Mouse (Mus musculus) liver, embryonic 12.5 days (tissue): ENCODE measurements around the gene Slc2a13. TPM values are rescaled to one million over a fixed set of nuclear protein-coding genes. Genes with fewer than 3 reads are reported as not detected.

Experiments used
- ATAC-seq: fragments of 200-750 bp; cut with Nextera tagmentation; 2 replicates; pipeline ENCODE4 v1.8.0; 2017; ENCODE audit warnings: moderate number of reproducible peaks, mild to moderate bottlenecking, moderate library complexity
- H3K27ac ChIP-seq: fragments of 300-500 bp; sonication (generic); 2 replicates; pipeline ENCODE4 v1.5.1; 2016; ENCODE audit warnings: mild to moderate bottlenecking
- H3K27me3 ChIP-seq: fragments of 300-500 bp; sonication (generic); replicated peaks from 2 replicates; pipeline ENCODE4 v1.6.1; 2016; ENCODE audit warnings: mild to moderate bottlenecking, moderate library complexity
- H3K36me3 ChIP-seq: fragments of 300-500 bp; sonication (generic); 2 replicates; pipeline ENCODE4 v1.6.1; 2016; ENCODE audit warnings: mild to moderate bottlenecking, moderate library complexity
- H3K4me1 ChIP-seq: fragments of 300-500 bp; sonication (generic); 2 replicates; pipeline ENCODE4 v1.6.1; 2016
- H3K4me2 ChIP-seq: fragments of 300-500 bp; sonication (generic); 2 replicates; pipeline ENCODE4 v1.6.1; 2016; ENCODE audit warnings: mild to moderate bottlenecking, moderate library complexity
- H3K4me3 ChIP-seq: fragments of 300-500 bp; sonication (generic); 2 replicates; pipeline ENCODE4 v1.5.1; 2016; ENCODE audit warnings: mild to moderate bottlenecking, moderate library complexity
- H3K9ac ChIP-seq: fragments of 300-500 bp; sonication (generic); 2 replicates; pipeline ENCODE4 v1.6.1; 2016; ENCODE audit warnings: mild to moderate bottlenecking, moderate library complexity
- H3K9me3 ChIP-seq: fragments of 300-500 bp; sonication (generic); replicated peaks from 2 replicates; pipeline ENCODE4 v1.6.1; 2016; ENCODE audit warnings: mild to moderate bottlenecking, moderate library complexity
- WGBS: fragments of 180-500 bp; shearing (Covaris S2); methylation state at CpG from one replicate; pipeline ENCODE4 v1.1.7; 2016; ENCODE audit not compliant: insufficient replicate concordance; 5-methylcytosine and 5-hydroxymethylcytosine counted together
- polyA plus RNA-seq: library from polyadenylated mRNA; unstranded; fragments of >200 nt; fragmentation: Nextera tagmentation; extraction: Ambion mirVana; gene quantifications from 2 replicates; pipeline ENCODE4 v1.2.1, GENCODE M21; 2016

The Slc2a13 gene
- polyA plus RNA-seq, result 0.33 and 0.35 TPM in 2 replicates

DNA sequence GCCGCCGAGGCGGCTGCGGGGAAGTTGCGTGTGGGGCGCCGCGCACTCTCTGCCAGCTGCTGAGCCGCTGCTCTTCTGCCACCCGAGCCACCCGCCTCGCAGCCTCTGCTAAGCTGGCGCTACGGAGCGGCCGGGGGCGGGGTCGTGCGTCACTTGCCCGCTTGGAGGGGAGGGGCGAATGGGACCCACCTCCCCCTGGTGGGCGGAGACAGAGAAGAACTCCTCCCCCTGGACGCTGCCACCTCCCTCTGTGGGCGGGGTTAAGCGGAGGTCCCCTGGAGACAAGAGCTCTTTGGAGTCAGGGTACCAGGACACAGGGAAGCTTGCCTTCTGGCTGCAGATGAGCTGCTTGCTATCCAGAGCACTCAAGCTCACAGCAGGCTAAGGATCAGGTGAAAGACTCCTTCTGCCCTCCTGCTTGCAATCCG, at the start of gene Slc2a13:
Gene Slc2a13 (minus strand): TSS at position 151 of the 428 bp plus-strand sequence.
- peak within 1 kb of the TSS; percentile 77 for H3K4me2 ChIP-seq
- H3K36me3 ChIP-seq, result no peaks in the 10 kb centered on the region
- peak within 1 kb of the TSS; percentile 59 for H3K4me3 ChIP-seq
- no peaks in the 10 kb centered on the region for H3K9me3 ChIP-seq
- H3K4me1 ChIP-seq, result peaks cover 18% of the 10 kb centered on the region; the same call in 1 of the 2 replicates
- peak; percentile 81 for ATAC-seq
- H3K27me3 ChIP-seq, result peaks cover 44% of the 10 kb centered on the region
- no peak within 1 kb of the TSS for H3K27ac ChIP-seq
- under 1% methylated on average over 26 of the region's 26 CpGs for WGBS
- 0 out of 2 replicates have a peak within 1 kb of the TSS, but pooled peaks have one; percentile 12 for H3K9ac ChIP-seq

DNA sequence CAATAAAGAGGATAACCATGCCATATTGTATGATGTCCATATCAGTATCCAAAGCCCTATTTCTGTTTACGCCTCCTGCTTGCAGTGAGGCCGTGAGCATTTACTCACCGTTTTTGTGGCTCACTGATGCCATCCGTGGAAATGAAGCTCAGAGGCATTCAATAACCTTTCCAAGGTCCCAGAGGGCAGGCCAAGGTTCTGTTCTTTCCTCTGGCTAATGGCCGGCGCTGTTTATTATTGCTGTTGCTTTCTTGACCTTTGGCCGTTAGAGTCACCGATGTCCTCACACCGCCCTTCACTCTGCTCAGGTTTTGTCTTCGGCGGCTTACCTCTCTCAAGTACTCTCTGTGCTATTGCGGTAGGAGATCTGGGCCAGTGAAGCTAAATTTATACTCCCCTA, 43.0 kb upstream of the Slc2a13 start:
- Histone ChIP-seq H3K9ac (no peak overlapping the region), H3K9me3 (no peaks in the 10 kb centered on the region), H3K4me3 (no peak overlapping the region), H3K27me3 (no peaks in the 10 kb centered on the region), H3K36me3 (no peaks in the 10 kb centered on the region), H3K4me2 (no peak overlapping the region), H3K27ac (no peak overlapping the region), H3K4me1 (no peaks in the 10 kb centered on the region)
- 81% methylated on average over 12 of the region's 12 CpGs for WGBS
- ATAC-seq, result no peak

DNA sequence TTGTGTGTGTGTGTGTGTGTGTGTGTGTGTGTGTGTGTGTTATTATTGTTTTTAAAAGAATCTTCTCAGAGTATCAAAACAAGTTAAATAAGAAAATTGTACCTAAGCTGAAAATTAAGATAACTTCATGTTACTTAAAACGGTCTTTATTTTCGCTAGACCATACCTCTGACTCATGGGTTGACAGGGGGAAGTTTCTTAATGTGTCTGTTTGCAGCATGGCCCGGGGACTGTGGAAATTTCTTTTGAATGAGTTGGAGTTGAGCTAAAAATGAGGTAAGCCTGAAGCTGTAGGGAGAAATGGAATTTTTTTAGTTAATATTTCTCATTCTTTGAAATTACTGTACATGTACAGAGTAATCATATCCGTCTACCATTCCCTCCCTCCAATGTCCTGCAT, 42.5 kb upstream of the Slc2a13 start:
- Histone ChIP-seq H3K27me3 (no peaks in the 10 kb centered on the region), H3K4me1 (no peaks in the 10 kb centered on the region), H3K9ac (no peak overlapping the region), H3K36me3 (no peaks in the 10 kb centered on the region), H3K4me3 (no peak overlapping the region), H3K27ac (no peak overlapping the region), H3K4me2 (no peak overlapping the region), H3K9me3 (no peaks in the 10 kb centered on the region)
- WGBS, result 75% methylated on average over 4 of the region's 4 CpGs
- no peak for ATAC-seq

DNA sequence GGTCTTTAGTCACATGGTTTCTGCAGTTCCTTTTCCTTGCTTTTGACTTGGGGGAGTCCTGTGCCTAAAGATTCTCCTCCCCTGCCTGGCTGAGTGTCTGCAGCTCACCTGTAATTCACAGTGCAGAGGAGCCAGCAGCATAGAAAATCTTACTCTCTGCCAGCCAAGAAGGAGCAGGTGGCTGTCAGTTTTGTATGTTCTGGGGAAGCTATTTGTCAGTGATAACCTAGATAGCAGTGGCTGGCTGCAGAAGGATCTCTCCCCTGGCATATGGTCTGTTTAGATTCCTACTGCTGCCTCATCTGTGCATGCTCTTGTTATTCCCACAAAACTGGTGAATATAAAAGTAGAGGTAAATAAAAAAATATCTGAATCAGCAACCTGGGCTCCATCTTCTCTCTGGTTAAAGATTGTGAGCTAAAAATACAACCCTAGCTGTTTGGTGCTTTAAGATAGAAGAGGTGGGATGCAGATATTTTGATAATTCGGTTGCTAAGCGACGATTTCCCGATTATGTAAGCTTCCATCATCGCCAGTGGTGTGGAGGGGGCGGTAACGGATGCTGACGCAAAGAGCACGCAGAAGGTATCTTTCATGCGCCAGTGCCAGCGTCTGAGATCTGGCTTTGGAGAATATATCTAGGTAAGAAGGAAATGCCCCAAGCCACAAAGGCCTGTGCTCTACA, 41.1 kb upstream of the Slc2a13 start:
- H3K36me3 ChIP-seq, result no peaks in the 10 kb centered on the region
- no peak overlapping the region for H3K9ac ChIP-seq
- H3K4me3 ChIP-seq, result no peak overlapping the region
- no peak for ATAC-seq
- no peaks in the 10 kb centered on the region for H3K4me1 ChIP-seq
- H3K27me3 ChIP-seq, result no peaks in the 10 kb centered on the region
- no peak overlapping the region for H3K27ac ChIP-seq
- H3K9me3 ChIP-seq, result no peaks in the 10 kb centered on the region
- no peak overlapping the region for H3K4me2 ChIP-seq
- 83% methylated on average over 11 of the region's 11 CpGs for WGBS

DNA sequence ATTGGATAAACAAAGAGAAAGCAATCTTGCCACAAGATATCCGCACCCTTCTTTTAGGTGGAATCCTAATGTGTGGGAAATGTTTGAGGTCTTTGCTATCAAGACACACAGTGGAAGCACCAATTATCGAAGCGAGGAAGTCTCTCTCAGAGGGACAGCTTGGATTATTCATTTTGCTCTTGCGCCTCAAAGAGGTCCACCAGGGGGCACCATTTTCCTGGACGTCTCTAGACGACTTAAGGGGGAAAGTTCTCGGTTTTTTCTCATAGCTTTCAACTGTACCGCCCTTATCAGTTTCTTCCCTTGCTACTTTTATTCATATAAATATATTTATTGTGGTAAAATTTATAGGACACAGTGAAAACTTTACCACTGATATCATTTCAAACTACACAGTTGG, 36.7 kb upstream of the Slc2a13 start:
- no peak overlapping the region for H3K4me3 ChIP-seq
- no peak overlapping the region for H3K4me2 ChIP-seq
- no peaks in the 10 kb centered on the region for H3K9me3 ChIP-seq
- no peak overlapping the region for H3K27ac ChIP-seq
- 20% methylated on average over 8 of the region's 8 CpGs for WGBS
- H3K4me1 ChIP-seq, result no peaks in the 10 kb centered on the region
- no peaks in the 10 kb centered on the region for H3K36me3 ChIP-seq
- no peak overlapping the region for H3K9ac ChIP-seq
- no peak for ATAC-seq
- no peaks in the 10 kb centered on the region for H3K27me3 ChIP-seq

DNA sequence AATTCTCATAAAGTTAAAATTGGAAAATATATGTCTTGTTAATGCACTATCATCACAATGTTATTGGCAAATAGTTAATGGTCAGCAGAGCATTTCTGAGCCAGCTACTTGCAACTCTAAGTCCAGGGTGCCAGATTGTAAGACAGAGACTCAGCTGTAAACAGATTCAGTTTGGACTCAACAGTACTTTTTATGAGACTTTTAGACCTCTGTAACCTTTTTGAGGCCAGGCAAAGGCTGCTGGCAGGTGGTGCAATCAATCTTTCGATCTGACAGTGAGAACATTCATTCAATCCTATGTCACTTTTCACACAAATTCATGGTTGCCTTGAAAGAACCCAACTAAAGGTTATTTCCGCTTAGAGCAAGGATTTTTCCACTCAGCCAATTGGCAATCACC, 35.8 kb upstream of the Slc2a13 start:
- Histone ChIP-seq H3K27me3 (no peaks in the 10 kb centered on the region), H3K4me3 (no peak overlapping the region), H3K9me3 (no peaks in the 10 kb centered on the region), H3K36me3 (no peaks in the 10 kb centered on the region), H3K9ac (no peak overlapping the region), H3K4me1 (no peaks in the 10 kb centered on the region), H3K27ac (no peak overlapping the region), H3K4me2 (no peak overlapping the region)
- WGBS, result 57% methylated on average over 2 of the region's 2 CpGs
- no peak for ATAC-seq

DNA sequence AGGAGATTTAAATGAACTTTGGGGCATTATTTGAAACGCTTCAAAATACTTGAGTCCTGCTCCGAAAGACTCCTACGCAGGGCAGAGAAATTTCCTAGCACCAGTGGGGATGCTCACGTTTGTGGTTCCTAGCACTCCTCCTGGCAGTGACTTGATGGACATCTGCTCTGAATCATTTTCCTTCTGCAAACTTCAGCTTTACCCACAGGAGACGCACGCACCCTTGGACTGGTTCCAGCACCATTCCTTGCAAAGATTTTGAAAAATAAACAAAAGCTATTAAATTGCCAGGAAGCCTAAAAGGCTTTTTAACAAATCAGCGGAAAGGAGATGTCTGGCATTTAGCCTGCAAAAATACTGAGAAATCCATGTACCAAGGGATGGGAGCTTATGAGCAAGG, 28.1 kb upstream of the Slc2a13 start:
- no peak overlapping the region for H3K9ac ChIP-seq
- no peaks in the 10 kb centered on the region for H3K27me3 ChIP-seq
- no peak overlapping the region for H3K4me3 ChIP-seq
- ATAC-seq, result no peak
- H3K4me2 ChIP-seq, result no peak overlapping the region
- no peak overlapping the region for H3K27ac ChIP-seq
- H3K9me3 ChIP-seq, result no peaks in the 10 kb centered on the region
- no peaks in the 10 kb centered on the region for H3K36me3 ChIP-seq
- H3K4me1 ChIP-seq, result no peaks in the 10 kb centered on the region
- WGBS, result 69% methylated on average over 7 of the region's 7 CpGs

DNA sequence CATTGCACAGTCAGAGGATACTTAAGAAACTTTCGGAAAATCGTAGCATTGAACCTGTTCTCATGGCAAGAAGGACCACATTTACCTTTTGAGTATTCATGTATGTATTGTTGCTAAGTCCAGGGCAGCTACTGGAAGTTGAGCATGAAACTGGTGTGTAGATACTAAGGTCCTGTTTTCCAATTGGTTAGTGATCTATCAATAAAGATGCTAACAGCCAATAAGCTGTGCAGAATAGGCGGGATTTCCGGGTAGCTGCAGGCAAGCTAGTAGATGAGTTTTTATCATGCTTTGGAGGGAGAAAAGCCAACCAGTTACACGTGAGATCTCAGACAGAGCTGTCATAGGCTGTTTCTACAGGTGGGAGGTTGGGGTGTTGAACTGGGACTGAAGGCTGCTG, 24.2 kb upstream of the Slc2a13 start:
- no peaks in the 10 kb centered on the region for H3K27me3 ChIP-seq
- no peaks in the 10 kb centered on the region for H3K4me1 ChIP-seq
- WGBS, result 68% methylated on average over 5 of the region's 5 CpGs
- no peak overlapping the region for H3K4me2 ChIP-seq
- no peaks in the 10 kb centered on the region for H3K36me3 ChIP-seq
- H3K9me3 ChIP-seq, result no peaks in the 10 kb centered on the region
- no peak overlapping the region for H3K4me3 ChIP-seq
- no peak for ATAC-seq
- no peak overlapping the region for H3K27ac ChIP-seq
- no peak overlapping the region for H3K9ac ChIP-seq

DNA sequence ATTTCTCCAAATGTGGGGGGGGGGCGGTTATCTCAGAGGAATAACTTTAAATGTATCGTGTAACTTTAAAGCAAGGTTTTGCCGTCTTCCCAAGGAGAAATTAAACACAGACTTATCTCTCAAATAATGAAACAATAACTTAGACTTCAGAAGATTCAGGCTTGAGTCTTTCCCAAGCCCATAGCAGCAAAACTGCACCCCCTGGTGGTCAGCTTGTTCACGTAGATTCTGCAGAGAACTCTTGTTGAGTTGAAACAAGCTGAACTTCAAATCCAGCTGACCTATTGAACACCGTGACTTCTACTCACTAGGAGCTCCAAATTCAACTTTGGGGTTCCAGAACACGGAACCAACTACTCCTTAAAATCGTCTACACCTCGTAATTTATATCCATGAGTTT, 1.4 kb upstream of the Slc2a13 start:
- Histone ChIP-seq H3K27me3 (peaks cover 40% of the 10 kb centered on the region), H3K4me1 (peaks cover 18% of the 10 kb centered on the region; the same call in 1 of the 2 replicates), H3K9me3 (no peaks in the 10 kb centered on the region), H3K36me3 (no peaks in the 10 kb centered on the region), H3K27ac (no peak overlapping the region), H3K9ac (no peak overlapping the region), H3K4me3 (no peak overlapping the region), H3K4me2 (no peak overlapping the region)
- 15% methylated on average over 8 of the region's 8 CpGs for WGBS
- no peak for ATAC-seq

DNA sequence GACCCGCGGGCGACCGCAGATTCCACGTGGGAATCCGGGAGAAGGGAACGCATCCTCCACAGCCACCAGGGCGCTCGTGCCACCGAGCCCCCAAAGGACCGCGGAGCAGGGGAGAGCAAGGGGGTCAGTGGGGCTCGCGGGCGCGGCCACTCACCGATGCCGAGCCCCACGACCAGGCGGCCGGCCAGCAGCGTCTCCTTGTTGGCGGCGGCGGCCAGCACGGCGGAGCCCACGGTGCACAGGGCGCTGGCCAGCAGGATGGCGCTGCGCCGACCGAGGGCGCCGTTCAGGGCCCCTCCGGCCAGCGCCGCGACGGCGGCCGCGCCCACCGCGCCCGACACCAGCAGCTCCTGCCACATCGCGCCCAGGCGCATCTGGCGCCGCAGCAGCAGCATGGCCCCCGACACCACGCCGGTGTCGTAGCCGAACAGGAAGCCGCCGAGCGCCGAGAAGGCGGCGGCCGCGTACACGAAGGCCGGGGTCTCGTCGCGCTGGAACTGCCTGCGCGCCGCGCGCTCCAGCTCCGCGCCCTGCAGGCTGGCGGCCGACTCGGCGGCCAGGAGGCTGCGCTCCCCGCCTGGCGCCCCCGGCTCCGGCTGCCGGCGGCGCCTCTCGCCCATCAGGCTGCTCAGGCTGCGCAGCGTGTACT, 516 bp downstream of the Slc2a13 start:
- peak overlapping the region; percentile 59 for H3K4me3 ChIP-seq
- peaks cover 18% of the 10 kb centered on the region; the same call in 1 of the 2 replicates for H3K4me1 ChIP-seq
- under 1% methylated on average over 63 of the region's 91 CpGs for WGBS
- no peaks in the 10 kb centered on the region for H3K9me3 ChIP-seq
- H3K27me3 ChIP-seq, result peaks cover 44% of the 10 kb centered on the region
- H3K36me3 ChIP-seq, result no peaks in the 10 kb centered on the region
- H3K9ac ChIP-seq, result 0 out of 2 replicates have a peak overlapping the region, but pooled peaks have one; percentile 12
- H3K27ac ChIP-seq, result no peak overlapping the region
- ATAC-seq, result peak; percentile 72
- peak overlapping the region; percentile 77 for H3K4me2 ChIP-seq

DNA sequence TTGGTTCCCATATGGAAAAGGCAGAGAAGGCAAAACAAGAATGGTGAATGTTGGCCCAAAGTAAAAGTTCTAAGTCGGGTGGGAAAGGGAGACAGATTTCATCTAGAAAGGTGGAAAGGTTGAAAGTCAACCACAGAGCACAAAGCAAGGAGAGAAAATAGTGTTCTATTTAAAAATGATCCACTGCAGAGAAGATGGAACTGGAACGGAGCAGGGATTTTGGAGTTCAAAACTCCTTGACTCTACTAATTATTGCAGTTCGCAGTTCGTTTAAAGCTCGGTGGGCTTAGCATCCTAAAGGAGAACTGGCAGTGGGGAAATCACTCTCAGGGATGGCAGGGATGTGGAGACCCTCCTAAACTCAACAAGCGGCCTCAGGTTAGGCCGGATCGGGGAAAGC, 1.1 kb downstream of the Slc2a13 start:
- H3K27ac ChIP-seq, result no peak overlapping the region
- peak overlapping the region; percentile 77 for H3K4me2 ChIP-seq
- H3K9ac ChIP-seq, result no peak overlapping the region
- 15% methylated on average over 8 of the region's 8 CpGs for WGBS
- no peaks in the 10 kb centered on the region for H3K36me3 ChIP-seq
- no peaks in the 10 kb centered on the region for H3K9me3 ChIP-seq
- no peak for ATAC-seq
- peaks cover 18% of the 10 kb centered on the region; the same call in 1 of the 2 replicates for H3K4me1 ChIP-seq
- peak overlapping the region; percentile 59 for H3K4me3 ChIP-seq
- H3K27me3 ChIP-seq, result peaks cover 44% of the 10 kb centered on the region

DNA sequence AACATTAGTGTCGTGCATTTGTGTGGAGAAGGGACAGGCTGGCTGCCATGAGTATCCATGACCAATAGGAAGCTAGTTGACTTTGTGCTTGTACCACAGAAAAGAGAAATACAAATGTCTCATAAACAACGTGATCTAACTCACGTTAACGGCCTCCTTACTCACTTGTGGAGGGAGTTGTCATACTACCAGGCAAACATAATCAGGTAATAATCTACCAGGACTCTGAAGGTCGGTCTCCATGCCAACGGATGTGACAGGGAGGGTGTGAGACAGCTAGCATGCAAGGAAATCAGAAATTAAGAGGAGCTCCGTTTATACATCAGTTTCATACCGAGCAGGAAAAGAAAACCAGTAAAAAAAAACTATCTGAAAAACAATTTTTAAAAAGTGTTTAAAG, 6.3 kb downstream of the Slc2a13 start:
- no peaks in the 10 kb centered on the region for H3K4me1 ChIP-seq
- no peak overlapping the region for H3K27ac ChIP-seq
- no peaks in the 10 kb centered on the region for H3K9me3 ChIP-seq
- no peak for ATAC-seq
- WGBS, result 74% methylated on average over 8 of the region's 8 CpGs
- H3K36me3 ChIP-seq, result no peaks in the 10 kb centered on the region
- no peak overlapping the region for H3K9ac ChIP-seq
- H3K4me3 ChIP-seq, result no peak overlapping the region
- H3K4me2 ChIP-seq, result no peak overlapping the region
- peaks cover 21% of the 10 kb centered on the region for H3K27me3 ChIP-seq
